Mouse (Mus musculus): ENCODE results near the gene Mblac1. TPM values are rescaled to one million over a fixed set of nuclear protein-coding genes. Genes with fewer than 3 reads are reported as not detected.

Gene Mblac1
- 8.4 and 10.5 TPM in 2 replicates for polyA plus RNA-seq (2015; fragmentation: Nextera tagmentation; extraction: Ambion mirVana)

DNA sequence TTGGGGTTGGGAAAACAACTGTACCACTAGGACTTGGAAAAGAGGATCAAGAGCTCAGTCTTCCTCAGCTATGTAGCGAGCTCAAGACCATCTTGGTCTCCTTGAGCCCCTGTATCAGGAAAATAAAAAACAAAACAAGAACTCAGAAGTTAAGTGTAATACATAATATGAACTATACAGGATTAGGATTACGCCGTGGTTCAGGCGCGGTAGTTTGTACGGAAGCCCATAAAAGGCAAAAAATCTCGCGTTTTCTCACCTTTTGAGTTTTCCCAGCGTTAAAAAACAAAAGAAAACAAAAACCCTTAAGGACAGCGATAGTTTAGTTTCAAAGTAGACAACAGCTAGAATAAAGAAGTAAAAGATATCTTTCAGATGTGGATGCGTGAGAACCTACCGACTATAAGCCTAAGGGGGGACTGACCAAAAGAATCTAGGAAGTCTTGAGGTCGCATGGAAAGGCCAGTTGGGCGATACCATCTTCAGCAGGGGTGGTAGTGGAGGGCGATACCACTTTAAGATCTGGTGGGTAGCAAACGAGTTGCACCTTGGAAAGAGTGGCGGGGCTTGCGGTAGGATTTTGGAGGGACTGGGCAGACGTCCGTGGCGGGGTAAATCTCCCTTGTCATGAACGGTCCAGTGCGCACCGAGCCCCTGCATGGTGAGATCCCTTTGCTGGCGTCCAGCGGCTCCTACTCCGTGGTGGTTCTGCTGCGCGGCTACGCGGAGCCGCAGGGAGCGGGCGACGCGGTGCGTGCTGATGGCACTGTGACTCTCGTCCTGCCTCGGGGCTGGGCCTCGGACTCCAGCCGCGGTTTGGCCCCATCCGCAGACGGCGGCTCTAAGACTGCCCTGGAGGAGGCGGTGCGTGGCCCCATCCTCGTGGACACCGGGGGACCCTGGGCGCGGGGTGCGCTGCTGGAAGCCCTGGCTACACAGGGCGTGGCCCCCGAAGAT is at the start of gene Mblac1:
Mblac1 (plus strand) TSS at position 544 of the 957 bp plus-strand sequence.
- Histone ChIP-seq H3K27me3 (no peaks in the 10 kb centered on the region), H3K9me3 (replicated peaks) (no peaks in the 10 kb centered on the region), H3K4me1 (peaks cover 10% of the 10 kb centered on the region), H3K36me3 (peaks cover 34% of the 10 kb centered on the region), H3K4me2 (peak within 1 kb of the TSS; percentile 94), H3K4me3 (replicated peaks) (peak within 1 kb of the TSS; percentile 62), H3K9ac (peak within 1 kb of the TSS; percentile 70), H3K27ac (peak within 1 kb of the TSS; percentile 82)
- peak; percentile 90 for ATAC-seq (replicated peaks; ENCODE audit: low FRiP score)
- 7% methylated on average over 54 of the region's 54 CpGs for WGBS

DNA sequence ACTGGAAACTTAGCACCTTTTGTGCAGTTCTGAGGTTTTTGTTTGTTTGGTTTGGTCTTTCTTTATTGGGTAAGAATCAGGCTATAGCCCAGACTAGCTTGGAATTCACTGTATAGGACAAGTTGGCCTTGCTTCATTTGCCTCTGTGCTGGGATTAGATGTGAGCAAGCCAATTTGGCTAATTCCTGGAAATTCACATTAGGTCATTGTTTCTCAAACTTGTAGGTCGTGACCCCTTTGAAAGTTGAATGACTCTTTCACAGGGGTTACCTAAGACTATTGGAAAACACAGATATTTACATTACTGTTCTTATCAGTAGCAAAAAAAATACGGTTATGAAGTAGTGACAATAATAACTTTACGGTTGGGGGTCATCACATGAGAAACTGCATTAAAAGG is 39.7 kb upstream of the Mblac1 start:
- peak overlapping the region; percentile 86 for H3K4me3 ChIP-seq (replicated peaks)
- peaks cover 12% of the 10 kb centered on the region for H3K4me1 ChIP-seq
- no peaks in the 10 kb centered on the region for H3K9me3 ChIP-seq (replicated peaks)
- no peak for ATAC-seq (replicated peaks; ENCODE audit: low FRiP score)
- H3K36me3 ChIP-seq = peaks cover 32% of the 10 kb centered on the region
- H3K27ac ChIP-seq = 0 out of 2 replicates have a peak overlapping the region, but pooled peaks have one; percentile 93
- WGBS = 87% methylated on average over 3 of the region's 3 CpGs
- H3K9ac ChIP-seq = peak overlapping the region; percentile 91
- H3K27me3 ChIP-seq = no peaks in the 10 kb centered on the region
- H3K4me2 ChIP-seq = peak overlapping the region; percentile 72

DNA sequence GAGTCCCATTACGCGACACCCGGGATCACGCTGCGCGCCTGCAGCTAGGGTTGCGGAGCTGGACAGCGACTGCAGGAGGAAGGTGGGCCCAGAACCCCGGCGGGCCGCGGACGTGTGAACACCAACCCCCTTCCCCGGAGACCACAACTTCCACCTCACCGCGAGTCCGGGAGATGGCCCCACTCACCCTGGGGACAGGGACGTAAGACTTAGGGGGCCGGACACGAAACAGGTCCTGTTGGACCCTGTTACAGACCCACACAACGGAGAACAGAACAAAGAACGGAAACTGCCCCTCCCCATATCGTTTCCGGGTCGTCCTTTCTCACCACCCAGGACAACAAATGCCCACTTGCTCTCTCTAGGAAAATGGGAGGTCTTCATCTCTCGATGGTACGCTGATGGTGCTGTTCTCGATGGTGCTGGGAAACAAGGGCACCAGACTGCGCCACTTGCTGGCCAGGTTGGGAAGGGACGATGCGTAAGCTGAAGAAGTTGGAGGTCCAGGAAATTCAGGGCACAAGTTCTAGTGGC is 38.6 kb upstream of the Mblac1 start, which contains the start of gene Zfp113:
Zfp113 (minus strand) TSS at position 302 of the 534 bp plus-strand sequence.
- Histone ChIP-seq H3K4me3 (replicated peaks) (peak within 1 kb of the TSS; percentile 86), H3K9me3 (replicated peaks) (no peaks in the 10 kb centered on the region), H3K36me3 (peaks cover 26% of the 10 kb centered on the region), H3K4me2 (peak within 1 kb of the TSS; percentile 72), H3K9ac (peak within 1 kb of the TSS; percentile 91), H3K4me1 (peaks cover 16% of the 10 kb centered on the region), H3K27ac (peak within 1 kb of the TSS; percentile 93), H3K27me3 (no peaks in the 10 kb centered on the region)
- under 1% methylated on average over 31 of the region's 31 CpGs for WGBS
- ATAC-seq (replicated peaks; ENCODE audit: low FRiP score) = peak; percentile 97

- 67% methylated on average over 7 of the region's 7 CpGs for WGBS
- peaks cover 21% of the 10 kb centered on the region for H3K4me1 ChIP-seq
- H3K27ac ChIP-seq = peak overlapping the region; percentile 82
- peaks cover 31% of the 10 kb centered on the region for H3K36me3 ChIP-seq
- peak overlapping the region; percentile 79 for H3K4me3 ChIP-seq (replicated peaks)
- no peaks in the 10 kb centered on the region for H3K9me3 ChIP-seq (replicated peaks)
- H3K4me2 ChIP-seq = peak overlapping the region; percentile 61
- H3K9ac ChIP-seq = peak overlapping the region; percentile 81; the same call in 1 of the 2 replicates
- H3K27me3 ChIP-seq = no peaks in the 10 kb centered on the region
- ATAC-seq (replicated peaks; ENCODE audit: low FRiP score) = no peak
These were observed 33.8 kb upstream of the Mblac1 start for GRCm38 (mm10) chr5:138160224-138160762.

DNA sequence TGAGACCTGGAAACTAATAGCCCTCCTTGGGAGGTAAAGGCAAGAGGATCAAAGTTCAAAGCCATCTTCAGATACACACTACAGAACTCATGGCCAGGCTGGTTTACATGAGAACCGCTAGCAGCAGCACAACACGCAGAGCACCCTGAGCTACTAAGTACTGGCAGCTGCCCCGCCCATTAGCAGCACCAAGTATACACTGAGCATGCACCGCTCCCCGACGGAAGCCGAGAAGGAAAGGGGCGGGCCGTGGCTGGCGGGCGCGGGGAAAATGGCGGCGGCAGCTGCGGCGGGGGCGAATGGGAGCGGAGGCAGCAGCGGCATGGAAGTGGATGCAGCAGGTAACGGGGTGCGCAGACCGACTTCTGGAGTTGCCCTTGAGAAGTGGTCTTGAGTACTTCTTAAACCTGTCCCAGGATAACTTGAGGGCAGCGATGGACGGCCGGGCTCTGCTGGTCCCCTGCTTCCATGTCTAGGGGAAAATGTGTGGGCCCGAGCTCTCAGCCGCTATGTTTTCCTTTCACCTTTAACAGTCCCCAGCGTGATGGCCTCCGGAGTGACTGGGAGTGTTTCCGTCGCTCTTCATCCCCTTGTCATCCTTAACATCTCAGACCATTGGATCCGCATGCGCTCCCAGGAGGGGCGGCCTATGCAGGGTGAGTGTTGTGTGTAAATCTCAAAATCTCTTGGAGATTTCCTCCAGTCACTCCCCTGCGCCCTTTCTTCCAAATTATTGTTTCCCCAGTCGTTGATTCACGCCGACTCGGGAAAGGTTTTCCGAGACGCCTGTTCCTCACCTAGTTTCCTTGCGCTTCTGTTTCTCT is 33.1 kb upstream of the Mblac1 start, which contains the start of gene Cops6:
Cops6 (plus strand) TSS at position 230 of the 824 bp plus-strand sequence.
- ATAC-seq (replicated peaks; ENCODE audit: low FRiP score) = peak; percentile 96
- Histone ChIP-seq H3K27me3 (no peaks in the 10 kb centered on the region), H3K9ac (peak within 1 kb of the TSS; percentile 81), H3K4me1 (peaks cover 22% of the 10 kb centered on the region), H3K4me3 (replicated peaks) (peak within 1 kb of the TSS; percentile 79), H3K36me3 (peaks cover 39% of the 10 kb centered on the region), H3K27ac (peak within 1 kb of the TSS; percentile 82), H3K4me2 (peak within 1 kb of the TSS; percentile 61), H3K9me3 (replicated peaks) (no peaks in the 10 kb centered on the region)
- WGBS = 1% methylated on average over 42 of the region's 42 CpGs

- no peak overlapping the region for H3K27ac ChIP-seq
- peaks cover 59% of the 10 kb centered on the region for H3K36me3 ChIP-seq
- H3K4me2 ChIP-seq = no peak overlapping the region
- 62% methylated on average over 6 of the region's 6 CpGs for WGBS
- H3K27me3 ChIP-seq = no peaks in the 10 kb centered on the region
- no peaks in the 10 kb centered on the region for H3K9me3 ChIP-seq (replicated peaks)
- no peak for ATAC-seq (replicated peaks; ENCODE audit: low FRiP score)
- no peak overlapping the region for H3K4me3 ChIP-seq (replicated peaks)
- H3K4me1 ChIP-seq = peaks cover 25% of the 10 kb centered on the region
- H3K9ac ChIP-seq = no peak overlapping the region
These were observed 31.1 kb upstream of the Mblac1 start for GRCm38 (mm10) chr5:138163046-138163445.

GRCm38 (mm10) chr5:138163610-138164009 is 30.5 kb upstream of the Mblac1 start:
- Histone ChIP-seq H3K4me2 (no peak overlapping the region), H3K4me1 (peaks cover 25% of the 10 kb centered on the region), H3K9me3 (replicated peaks) (no peaks in the 10 kb centered on the region), H3K27me3 (no peaks in the 10 kb centered on the region), H3K9ac (no peak overlapping the region), H3K4me3 (replicated peaks) (no peak overlapping the region), H3K36me3 (peaks cover 64% of the 10 kb centered on the region), H3K27ac (no peak overlapping the region)
- no peak for ATAC-seq (replicated peaks; ENCODE audit: low FRiP score)
- 69% methylated on average over 10 of the region's 10 CpGs for WGBS

- 66% methylated on average over 8 of the region's 8 CpGs for WGBS
- Histone ChIP-seq H3K27ac (no peak overlapping the region), H3K36me3 (peaks cover 78% of the 10 kb centered on the region), H3K4me1 (peaks cover 34% of the 10 kb centered on the region), H3K4me2 (no peak overlapping the region), H3K27me3 (no peaks in the 10 kb centered on the region), H3K9ac (no peak overlapping the region), H3K9me3 (replicated peaks) (no peaks in the 10 kb centered on the region), H3K4me3 (replicated peaks) (no peak overlapping the region)
- no peak for ATAC-seq (replicated peaks; ENCODE audit: low FRiP score)
These were observed 28.5 kb upstream of the Mblac1 start for GRCm38 (mm10) chr5:138165594-138165993.

- peak; percentile 91 for ATAC-seq (replicated peaks; ENCODE audit: low FRiP score)
- under 1% methylated on average over 47 of the region's 47 CpGs for WGBS
- Histone ChIP-seq H3K9ac (peak overlapping the region; percentile 72), H3K4me2 (peak overlapping the region; percentile 78), H3K27ac (peak overlapping the region; percentile 96), H3K4me3 (replicated peaks) (peak overlapping the region; percentile 72), H3K27me3 (no peaks in the 10 kb centered on the region), H3K36me3 (peaks cover 66% of the 10 kb centered on the region), H3K9me3 (replicated peaks) (no peaks in the 10 kb centered on the region), H3K4me1 (peaks cover 30% of the 10 kb centered on the region)
These were observed 23.1 kb upstream of the Mblac1 start for GRCm38 (mm10) chr5:138170936-138171561.

GRCm38 (mm10) chr5:138171695-138172491 is 22.2 kb upstream of the Mblac1 start, which contains the start of the genes Ap4m1 and Mcm7:
Ap4m1 (plus strand) TSS chr5:138172002.
Mcm7 (minus strand) TSS chr5:138172422.
- WGBS = under 1% methylated on average over 54 of the region's 54 CpGs
- H3K4me3 ChIP-seq (replicated peaks) = peak within 1 kb of the TSS; percentile 72
- H3K27me3 ChIP-seq = no peaks in the 10 kb centered on the region
- H3K4me2 ChIP-seq = peak within 1 kb of the TSS; percentile 78
- ATAC-seq (replicated peaks; ENCODE audit: low FRiP score) = peak; percentile 93
- peaks cover 65% of the 10 kb centered on the region for H3K36me3 ChIP-seq
- H3K9me3 ChIP-seq (replicated peaks) = no peaks in the 10 kb centered on the region
- H3K9ac ChIP-seq = peak within 1 kb of the TSS; percentile 72
- peak within 1 kb of the TSS; percentile 96 for H3K27ac ChIP-seq
- H3K4me1 ChIP-seq = peaks cover 30% of the 10 kb centered on the region
